Mouse (Mus musculus): ENCODE results near the gene Gm9040. TPM values are rescaled to one million over a fixed set of nuclear protein-coding genes. Genes with fewer than 3 reads are reported as not detected.

The Gm9040 gene
- polyA plus RNA-seq, 1 experiment from 2014 or later: not detected

Other genes starting within 250 kb of the Gm9040 start
- gene Mdm1, start 185.2 kb downstream of the Gm9040 start, polyA plus RNA-seq (2018): 3.3 to 6.4 TPM (median 4.7 TPM) in 3 replicates
- not detected in 3 replicates for gene Il22, start 122.0 kb downstream of the Gm9040 start, polyA plus RNA-seq (2018)
- gene Gm32717, start 86.2 kb downstream of the Gm9040 start, polyA plus RNA-seq (2018): not detected in 3 replicates
- gene Gm32802, start 68.3 kb downstream of the Gm9040 start, polyA plus RNA-seq (2018): not detected in 3 replicates
- not detected in 3 replicates for gene Iltifb, start 31.9 kb downstream of the Gm9040 start, polyA plus RNA-seq (2018)
- gene Gm9044, start 5.4 kb upstream of the Gm9040 start, polyA plus RNA-seq (2018): not detected in 3 replicates
- gene Gm9045, start 10.9 kb upstream of the Gm9040 start, polyA plus RNA-seq (2018): 0.07 to 0.20 TPM in 2 of 3 replicates, not detected in the other
- not detected in 3 replicates for gene Gm9046, start 16.3 kb upstream of the Gm9040 start, polyA plus RNA-seq (2018)
- gene Gm9048, start 21.7 kb upstream of the Gm9040 start, polyA plus RNA-seq (2018): not detected in 3 replicates
- gene Gm9049, start 27.1 kb upstream of the Gm9040 start, polyA plus RNA-seq (2018): 0.07 to 0.20 TPM in 2 of 3 replicates, not detected in the other
- not detected in 3 replicates for gene Ifng, start 114.1 kb upstream of the Gm9040 start, polyA plus RNA-seq (2018)

All from macrophage (primary cell).